Mouse (Mus musculus) heart, embryonic 13.5 days (tissue): ENCODE results near the gene Etnk2. TPM values are rescaled to one million over a fixed set of nuclear protein-coding genes. Genes with fewer than 3 reads are reported as not detected.
"Not testable (repeated sequence)": the region's sequence is repeated elsewhere in the genome, so short reads cannot be mapped to it uniquely, and the experiment has no call there.

Experiments used
- ATAC-seq: fragments of 200-750 bp; cut with Nextera tagmentation; 2 replicates; pipeline ENCODE4 v1.8.0; 2017; ENCODE audit warnings: moderate TSS enrichment; ENCODE audit not compliant: insufficient number of reproducible peaks, low FRiP score, low TSS enrichment; ENCODE audit errors: extremely low read depth
- H3K27ac ChIP-seq: fragments of 300-500 bp; sonication (generic); replicated peaks from 2 replicates; pipeline ENCODE4 v1.5.1; 2015; ENCODE audit warnings: moderate library complexity, mild to moderate bottlenecking, inconsistent platforms
- H3K27me3 ChIP-seq: fragments of 300-500 bp; sonication (generic); replicated peaks from 2 replicates; pipeline ENCODE4 v1.6.1; 2015; ENCODE audit warnings: mild to moderate bottlenecking, inconsistent platforms
- H3K36me3 ChIP-seq: fragments of 300-500 bp; sonication (generic); 2 replicates; pipeline ENCODE4 v1.6.1; 2015; ENCODE audit warnings: mild to moderate bottlenecking, inconsistent platforms
- H3K4me1 ChIP-seq: fragments of 300-500 bp; sonication (generic); 2 replicates; pipeline ENCODE4 v1.6.1; 2015; ENCODE audit warnings: inconsistent platforms
- H3K4me2 ChIP-seq: fragments of 300-500 bp; sonication (generic); 2 replicates; pipeline ENCODE4 v1.6.1; 2015; ENCODE audit warnings: inconsistent platforms, mild to moderate bottlenecking, moderate library complexity
- H3K4me3 ChIP-seq: fragments of 300-500 bp; sonication (generic); 2 replicates; pipeline ENCODE4 v1.5.1; 2015; ENCODE audit warnings: moderate library complexity, mild to moderate bottlenecking, inconsistent platforms
- H3K9ac ChIP-seq: fragments of 300-500 bp; sonication (generic); 2 replicates; pipeline ENCODE4 v1.6.1; 2015; ENCODE audit warnings: inconsistent platforms, mild to moderate bottlenecking, moderate library complexity
- H3K9me3 ChIP-seq: fragments of 300-500 bp; sonication (generic); 2 replicates; pipeline ENCODE4 v1.6.1; 2016; ENCODE audit warnings: inconsistent platforms
- WGBS: fragments of 180-500 bp; shearing (Covaris S2); methylation state at CpG from one replicate; pipeline ENCODE4 v1.1.7; 2015; ENCODE audit warnings: mixed read lengths; 5-methylcytosine and 5-hydroxymethylcytosine counted together
- polyA plus RNA-seq: library from polyadenylated mRNA; unstranded; fragments of >200 nt; fragmentation: Nextera tagmentation; extraction: Ambion mirVana; gene quantifications from 2 replicates; pipeline ENCODE4 v1.2.1, GENCODE M21; 2015

The Etnk2 gene
- polyA plus RNA-seq, 1 experiment from 2014 or later = 1.5 TPM

DNA sequence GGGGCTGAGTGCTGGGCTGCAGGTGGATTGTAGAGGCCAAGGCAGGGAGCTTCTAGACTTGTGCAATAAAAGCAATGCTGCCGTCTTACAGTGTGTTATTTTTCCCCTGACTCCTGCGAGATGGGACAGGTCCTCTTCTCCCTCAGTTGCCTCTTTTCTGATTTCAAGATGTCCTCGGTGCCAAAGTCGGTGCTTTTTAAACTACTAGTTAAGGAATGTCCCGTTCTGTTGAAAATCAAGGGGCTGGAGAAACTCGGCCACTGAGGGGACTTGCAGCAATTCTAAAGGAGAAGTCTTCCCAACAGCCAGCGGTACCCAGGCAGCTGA lies 33.8 kb upstream of the Etnk2 start:
- H3K4me3 ChIP-seq = peak overlapping the region; percentile 45
- no peak for ATAC-seq
- peaks cover 9% of the 10 kb centered on the region for H3K4me1 ChIP-seq
- H3K36me3 ChIP-seq = no peaks in the 10 kb centered on the region
- peak overlapping the region; percentile 58 for H3K9ac ChIP-seq
- H3K9me3 ChIP-seq = no peaks in the 10 kb centered on the region
- no peak overlapping the region for H3K27ac ChIP-seq
- peak overlapping the region; percentile 71 for H3K4me2 ChIP-seq
- WGBS = 31% methylated on average over 7 of the region's 7 CpGs
- peaks cover 57% of the 10 kb centered on the region for H3K27me3 ChIP-seq

DNA sequence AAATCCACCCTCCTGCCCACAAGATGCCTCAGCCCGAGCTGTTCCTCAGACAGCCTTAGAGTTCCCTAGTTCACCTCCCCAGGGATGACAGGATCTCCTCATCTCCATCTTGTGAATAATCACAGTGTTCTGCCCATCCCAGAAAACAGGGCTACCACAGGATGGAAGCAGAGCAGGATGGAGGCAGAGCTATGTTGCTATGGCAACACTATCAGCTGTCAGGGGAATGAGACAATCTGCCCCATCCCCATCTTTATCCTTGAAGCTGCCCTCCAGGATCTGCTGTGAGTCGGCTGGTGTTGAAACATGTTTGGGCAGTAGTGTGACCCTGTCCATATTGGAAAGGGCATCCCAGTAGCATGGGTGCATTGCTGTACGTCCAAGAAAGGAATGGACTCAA lies 32.2 kb upstream of the Etnk2 start:
- Histone ChIP-seq H3K4me1 (peaks cover 9% of the 10 kb centered on the region), H3K9ac (no peak overlapping the region), H3K4me2 (no peak overlapping the region), H3K27ac (no peak overlapping the region), H3K27me3 (peaks cover 61% of the 10 kb centered on the region), H3K36me3 (no peaks in the 10 kb centered on the region), H3K4me3 (no peak overlapping the region), H3K9me3 (no peaks in the 10 kb centered on the region)
- ATAC-seq = no peak
- 53% methylated on average over 3 of the region's 3 CpGs for WGBS

DNA sequence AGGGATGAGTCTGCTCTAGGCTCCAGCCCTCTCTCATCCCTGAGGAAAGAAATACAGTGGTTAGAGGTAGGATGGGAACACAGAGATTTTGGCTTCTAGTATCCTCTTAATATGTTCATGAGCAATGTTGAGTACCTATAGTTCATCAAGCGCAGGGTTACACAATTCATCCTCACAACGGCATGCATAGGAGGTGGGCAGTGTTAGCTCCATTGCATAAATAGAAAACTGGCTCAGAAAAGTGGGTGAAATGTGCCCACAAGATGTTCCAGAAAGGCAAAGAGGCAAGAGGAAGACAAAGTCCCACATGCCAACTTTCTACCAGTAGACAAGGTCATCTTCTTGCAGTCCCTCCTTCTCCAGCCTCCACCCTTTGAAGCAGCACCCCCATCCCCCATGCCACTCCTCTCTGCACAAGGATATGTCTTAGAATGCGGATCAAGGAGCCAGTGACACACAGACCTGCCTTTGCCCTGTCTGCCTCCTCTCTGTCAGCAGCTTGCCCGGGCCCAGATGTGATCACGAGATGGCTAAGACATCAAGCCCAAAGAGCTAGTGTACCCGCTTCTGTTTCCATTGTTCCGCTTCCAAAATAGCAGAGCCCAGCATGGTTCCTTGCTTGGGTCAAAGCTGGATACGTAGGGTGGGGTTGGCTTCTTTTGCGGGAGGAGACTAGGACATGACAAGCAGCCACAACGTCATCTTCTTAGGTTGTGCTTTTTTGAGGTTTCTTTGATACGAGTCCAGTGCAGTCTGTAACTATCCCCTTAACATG lies 30.5 kb upstream of the Etnk2 start:
- H3K4me1 ChIP-seq = peaks cover 9% of the 10 kb centered on the region
- H3K9ac ChIP-seq = no peak overlapping the region
- H3K27me3 ChIP-seq = peaks cover 49% of the 10 kb centered on the region
- no peak overlapping the region for H3K27ac ChIP-seq
- WGBS = 79% methylated on average over 11 of the region's 11 CpGs
- no peaks in the 10 kb centered on the region for H3K36me3 ChIP-seq
- no peak overlapping the region for H3K4me2 ChIP-seq
- no peak overlapping the region for H3K4me3 ChIP-seq
- ATAC-seq = no peak
- H3K9me3 ChIP-seq = no peaks in the 10 kb centered on the region

DNA sequence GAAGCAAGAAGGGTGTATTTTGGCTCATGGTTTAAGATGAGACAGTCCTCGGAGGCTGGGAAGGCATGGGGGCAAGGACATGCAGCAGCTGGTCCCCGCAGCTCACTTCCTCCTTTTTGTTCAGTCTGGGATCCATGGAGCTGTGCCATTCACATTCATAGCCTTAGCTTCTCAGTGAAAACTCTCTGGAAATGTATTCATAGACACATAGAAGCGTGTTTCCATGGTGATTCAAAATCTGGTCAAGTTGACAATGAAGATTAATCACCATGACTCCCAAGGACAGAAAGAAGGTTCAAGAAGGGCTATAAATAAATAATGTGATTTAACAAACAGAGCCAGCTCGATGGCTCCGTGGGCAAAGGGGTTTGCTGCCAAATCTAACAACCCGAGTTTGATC lies 29.4 kb upstream of the Etnk2 start:
- H3K27ac ChIP-seq = no peak overlapping the region
- WGBS = 80% methylated on average over 6 of the region's 6 CpGs
- no peak overlapping the region for H3K4me2 ChIP-seq
- no peaks in the 10 kb centered on the region for H3K9me3 ChIP-seq
- H3K36me3 ChIP-seq = no peaks in the 10 kb centered on the region
- no peak overlapping the region for H3K9ac ChIP-seq
- H3K4me1 ChIP-seq = peaks cover 8% of the 10 kb centered on the region
- H3K27me3 ChIP-seq = peaks cover 38% of the 10 kb centered on the region
- H3K4me3 ChIP-seq = no peak overlapping the region
- no peak for ATAC-seq

DNA sequence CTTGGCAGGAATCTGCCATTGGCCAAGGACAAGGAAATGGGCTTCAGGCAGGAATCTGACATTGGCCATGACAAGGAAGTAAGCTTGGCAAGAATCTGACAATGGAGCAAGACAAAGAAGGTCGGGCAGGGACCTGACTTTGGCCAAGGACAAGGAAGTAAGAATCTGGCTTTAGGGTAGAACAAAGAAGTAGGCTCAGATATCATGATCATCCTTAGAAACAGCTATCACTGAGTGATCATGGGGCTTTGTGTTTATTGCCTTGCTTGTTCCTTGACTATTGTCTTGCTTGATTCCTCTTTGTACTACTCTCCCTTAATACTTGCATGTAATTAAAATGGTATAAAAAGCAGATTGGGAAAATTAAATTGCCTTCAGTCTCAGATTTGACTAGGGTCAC lies 23.0 kb upstream of the Etnk2 start:
- H3K36me3 ChIP-seq, H3K27me3 ChIP-seq, H3K4me1 ChIP-seq, H3K4me2 ChIP-seq, H3K9me3 ChIP-seq, H3K27ac ChIP-seq, H3K4me3 ChIP-seq, H3K9ac ChIP-seq, ATAC-seq: not testable (repeated sequence)
- 60% methylated on average over 1 of the region's 1 CpGs for WGBS

DNA sequence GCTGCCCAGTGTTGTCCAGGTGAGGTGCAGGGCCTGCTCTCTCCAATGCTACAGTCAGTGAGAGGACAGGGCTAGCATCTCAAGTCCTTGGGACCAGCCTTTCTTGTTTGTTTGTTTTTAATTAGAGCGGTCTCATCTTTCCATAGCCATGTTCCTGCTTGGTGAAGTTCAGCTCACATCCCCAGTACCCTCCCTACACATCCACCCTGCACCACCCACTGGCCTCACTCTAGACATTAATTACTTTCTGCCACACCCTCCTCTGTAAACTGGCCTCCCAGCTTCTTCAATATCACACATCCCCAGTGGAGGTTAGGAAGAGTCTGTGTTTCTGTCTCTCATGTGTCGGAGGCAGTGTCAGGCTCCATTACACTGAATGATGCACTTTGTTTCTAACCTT lies 19.0 kb upstream of the Etnk2 start:
- WGBS = 94% methylated on average over 2 of the region's 2 CpGs
- Histone ChIP-seq H3K9ac (no peak overlapping the region), H3K9me3 (no peaks in the 10 kb centered on the region), H3K4me3 (no peak overlapping the region), H3K27me3 (0 out of 2 replicates have a peak, but pooled peaks cover 3% of the 10 kb centered on the region), H3K36me3 (no peaks in the 10 kb centered on the region), H3K4me2 (no peak overlapping the region), H3K27ac (no peak overlapping the region), H3K4me1 (peaks cover 7% of the 10 kb centered on the region)
- no peak for ATAC-seq

DNA sequence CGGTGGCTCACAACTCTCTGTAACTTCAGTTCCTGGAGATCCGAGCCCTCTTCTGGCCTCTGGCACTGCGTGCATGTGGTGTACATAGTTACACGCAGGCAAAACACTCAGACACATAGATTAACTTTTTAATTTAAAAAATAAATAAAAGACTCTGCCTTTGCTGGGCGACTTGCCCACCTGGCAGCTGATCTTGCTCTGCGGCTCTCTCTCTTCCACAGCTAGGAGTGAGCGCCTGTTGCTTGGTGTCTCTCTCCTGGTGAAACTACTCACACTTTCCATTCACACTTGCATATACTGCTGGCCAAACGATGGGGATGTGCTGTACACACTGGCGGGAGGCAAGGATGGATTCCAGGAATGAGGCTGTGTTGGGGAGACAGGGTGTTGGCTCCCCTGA lies 16.8 kb upstream of the Etnk2 start:
- Histone ChIP-seq H3K9me3 (no peaks in the 10 kb centered on the region), H3K27ac (no peak overlapping the region), H3K4me2 (no peak overlapping the region), H3K27me3 (peaks cover 11% of the 10 kb centered on the region; the same call in 1 of the 2 replicates), H3K4me3 (no peak overlapping the region), H3K36me3 (no peaks in the 10 kb centered on the region), H3K4me1 (peaks cover 11% of the 10 kb centered on the region), H3K9ac (no peak overlapping the region)
- no peak for ATAC-seq
- WGBS = 71% methylated on average over 9 of the region's 9 CpGs

DNA sequence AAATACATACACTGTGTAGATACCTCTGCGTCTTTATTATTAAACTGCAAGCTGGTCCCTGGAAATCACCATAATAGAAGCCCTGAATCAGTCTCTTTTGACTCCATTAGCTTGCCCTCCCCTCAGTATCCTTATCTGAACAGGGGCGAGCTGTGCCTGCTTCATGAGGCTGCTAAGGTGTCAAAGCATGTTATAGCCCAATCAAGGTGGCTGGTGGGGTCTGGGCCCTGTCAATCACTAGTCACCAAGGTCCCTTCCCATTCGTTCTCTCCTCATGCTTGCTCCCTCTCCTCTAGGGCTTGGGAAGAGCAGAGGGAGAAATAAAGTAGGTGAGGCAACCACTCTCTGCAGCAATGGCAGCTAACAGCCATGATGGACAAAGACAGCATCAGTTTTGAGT lies 16.1 kb upstream of the Etnk2 start:
- Histone ChIP-seq H3K4me2 (no peak overlapping the region), H3K4me1 (peaks cover 11% of the 10 kb centered on the region)
- 45% methylated on average over 3 of the region's 3 CpGs for WGBS

DNA sequence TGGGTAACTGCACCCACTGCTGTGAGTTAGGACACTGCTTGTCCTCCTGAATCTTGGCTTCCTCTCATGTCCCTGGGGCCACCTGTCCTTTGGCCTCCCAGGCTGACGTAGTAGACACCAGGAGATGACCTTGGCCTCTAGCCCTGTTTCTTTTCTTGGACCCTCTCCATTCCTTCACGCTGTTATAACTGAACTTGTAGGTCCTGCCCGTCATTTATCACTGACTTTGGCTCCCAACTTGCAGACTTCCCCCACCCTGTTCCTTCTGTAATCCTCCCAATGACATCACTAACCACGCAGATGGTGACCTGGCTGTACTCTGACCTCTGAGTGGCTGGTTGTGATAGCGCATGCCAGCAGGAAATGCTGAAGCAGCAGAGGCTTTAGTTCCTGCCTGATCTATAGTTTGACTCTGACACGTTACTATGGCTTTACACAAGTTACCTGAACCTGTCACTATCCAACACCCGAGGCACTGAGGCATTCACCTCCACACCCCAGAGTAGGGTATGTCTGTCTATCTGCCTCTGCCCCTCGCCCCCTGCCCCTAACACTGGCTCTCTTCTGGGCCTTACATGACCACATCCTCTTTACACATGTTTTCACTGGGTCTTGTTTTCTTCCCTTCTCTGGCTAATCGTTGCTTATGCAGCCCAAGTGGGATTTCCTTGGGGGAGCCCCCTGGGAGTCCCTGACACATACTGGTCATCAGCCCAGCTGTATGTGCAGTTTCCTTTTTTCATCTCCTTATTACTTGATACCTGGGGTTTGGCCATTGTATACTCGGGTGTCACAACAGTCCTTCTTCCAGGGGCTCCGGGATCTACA lies 15.5 kb upstream of the Etnk2 start:
- no peak overlapping the region for H3K4me3 ChIP-seq
- no peaks in the 10 kb centered on the region for H3K9me3 ChIP-seq
- no peak overlapping the region for H3K27ac ChIP-seq
- H3K4me2 ChIP-seq = no peak overlapping the region
- H3K9ac ChIP-seq = no peak overlapping the region
- WGBS = 49% methylated on average over 11 of the region's 11 CpGs
- no peaks in the 10 kb centered on the region for H3K36me3 ChIP-seq
- H3K4me1 ChIP-seq = peaks cover 11% of the 10 kb centered on the region
- ATAC-seq = no peak
- H3K27me3 ChIP-seq = peaks cover 23% of the 10 kb centered on the region

More for the DNA sequence above, 16.1 kb upstream of the Etnk2 start:
- peaks cover 17% of the 10 kb centered on the region for H3K27me3 ChIP-seq
- no peak for ATAC-seq
- no peaks in the 10 kb centered on the region for H3K9me3 ChIP-seq
- no peak overlapping the region for H3K4me3 ChIP-seq
- no peak overlapping the region for H3K9ac ChIP-seq
- H3K27ac ChIP-seq = no peak overlapping the region
- H3K36me3 ChIP-seq = no peaks in the 10 kb centered on the region

DNA sequence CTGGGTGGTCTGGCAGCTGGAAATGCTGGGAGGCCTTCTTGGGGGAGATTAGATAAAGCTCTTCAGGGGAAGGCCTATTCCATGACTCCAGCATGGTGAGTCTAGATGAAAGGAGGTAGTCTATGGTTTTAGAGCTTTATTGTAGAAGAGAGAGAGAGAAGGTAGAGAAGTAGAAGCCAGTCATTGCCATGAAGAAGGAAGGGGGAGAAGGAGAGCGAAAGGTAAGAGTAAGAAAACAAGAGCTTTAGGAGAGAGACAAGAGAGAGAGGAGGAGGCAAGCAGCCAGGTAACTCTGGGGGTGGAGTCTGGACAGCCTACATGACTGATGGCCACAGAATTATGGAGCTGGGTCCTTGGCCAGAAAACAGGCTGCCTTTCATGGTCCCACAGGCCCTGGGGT lies 13.2 kb upstream of the Etnk2 start, which contains the start of gene Ren1:
Gene Ren1, plus strand, starts transcription at position 301 of the 400 bp plus-strand sequence.
- WGBS = 100% methylated on average over 1 of the region's 1 CpGs
- peaks cover 11% of the 10 kb centered on the region for H3K4me1 ChIP-seq

DNA sequence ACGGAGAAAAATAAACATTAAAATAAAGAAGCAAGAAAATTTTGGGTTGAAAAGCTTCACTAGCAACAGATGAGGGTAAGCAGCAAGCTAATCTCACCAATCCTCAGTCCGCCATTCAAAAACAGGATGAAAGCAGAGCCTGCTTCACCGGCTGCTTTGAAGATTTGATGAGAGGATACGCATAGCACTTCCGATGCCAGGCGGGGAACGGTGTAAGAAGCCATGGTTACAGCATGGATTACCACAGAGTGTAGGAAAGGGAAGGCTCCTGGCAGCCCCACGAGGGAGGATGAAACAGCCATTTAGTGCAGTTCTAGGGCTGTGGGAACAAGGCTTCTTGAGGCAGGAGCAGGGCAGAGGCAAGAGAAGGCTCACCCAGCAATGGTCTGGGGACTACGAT lies 11.6 kb upstream of the Etnk2 start:
- Histone ChIP-seq H3K27me3 (peaks cover 60% of the 10 kb centered on the region), H3K9me3 (no peaks in the 10 kb centered on the region), H3K4me2 (no peak overlapping the region), H3K9ac (no peak overlapping the region), H3K4me1 (peaks cover 15% of the 10 kb centered on the region), H3K27ac (no peak overlapping the region), H3K4me3 (no peak overlapping the region), H3K36me3 (no peaks in the 10 kb centered on the region)
- no peak for ATAC-seq
- 54% methylated on average over 9 of the region's 9 CpGs for WGBS

More for the DNA sequence above, 13.2 kb upstream of the Etnk2 start, which contains the start of gene Ren1:
- no peak for ATAC-seq
- H3K36me3 ChIP-seq = no peaks in the 10 kb centered on the region
- no peak within 1 kb of the TSS for H3K9ac ChIP-seq
- no peak within 1 kb of the TSS for H3K4me2 ChIP-seq
- no peaks in the 10 kb centered on the region for H3K9me3 ChIP-seq
- no peak within 1 kb of the TSS for H3K27ac ChIP-seq
- no peak within 1 kb of the TSS for H3K4me3 ChIP-seq
- peaks cover 45% of the 10 kb centered on the region for H3K27me3 ChIP-seq
